Mouse (Mus musculus): ENCODE measurements around the gene Apon.
"Not testable (repeated sequence)": the region's sequence is repeated elsewhere in the genome, so short reads cannot be mapped to it uniquely, and the experiment has no call there.

Apon gene

GRCm38 (mm10) chr10:128275374-128275773, 21.5 kb downstream of the Apon start:
- DNase-seq (ENCODE audit: low spot score): not testable (repeated sequence)

- DNase-seq (ENCODE audit: low spot score): no peak
Observed at GRCm38 (mm10) chr10:128278158-128278557, 24.3 kb downstream of the Apon start.

GRCm38 (mm10) chr10:128280943-128281342, 27.0 kb downstream of the Apon start:
- DNase-seq (ENCODE audit: low spot score): no peak

- DNase-seq (ENCODE audit: low spot score): no peak
Observed at GRCm38 (mm10) chr10:128281682-128282081, 27.8 kb downstream of the Apon start.

- no peak for DNase-seq (ENCODE audit: low spot score)
Observed at GRCm38 (mm10) chr10:128282886-128283450, 29.1 kb downstream of the Apon start.

GRCm38 (mm10) chr10:128283604-128284579, 30.0 kb downstream of the Apon start:
- no peak for DNase-seq (ENCODE audit: low spot score)

- not testable (repeated sequence) for DNase-seq (ENCODE audit: low spot score)
Observed at GRCm38 (mm10) chr10:128290594-128290993, 36.7 kb downstream of the Apon start.

- no peak for DNase-seq (ENCODE audit: low spot score)
Observed at GRCm38 (mm10) chr10:128296370-128297090, 42.6 kb downstream of the Apon start.

GRCm38 (mm10) chr10:128297221-128297620, 43.3 kb downstream of the Apon start:
- no peak for DNase-seq (ENCODE audit: low spot score)

GRCm38 (mm10) chr10:128297622-128298021, 43.7 kb downstream of the Apon start:
- DNase-seq (ENCODE audit: low spot score): no peak

GRCm38 (mm10) chr10:128298243-128298642, 44.3 kb downstream of the Apon start:
- DNase-seq (ENCODE audit: low spot score): no peak

GRCm38 (mm10) chr10:128298702-128299171, 44.8 kb downstream of the Apon start, which contains the start of gene Il23a:
Il23a (minus strand) TSS chr10:128298752.
- no peak for DNase-seq (ENCODE audit: low spot score)

- DNase-seq (ENCODE audit: low spot score): no peak
Observed at GRCm38 (mm10) chr10:128302357-128302756, 48.5 kb downstream of the Apon start.

- DNase-seq (ENCODE audit: low spot score): no peak
Observed at GRCm38 (mm10) chr10:128302785-128303125, 48.9 kb downstream of the Apon start.

- peak; percentile 98 for DNase-seq (ENCODE audit: low spot score)
Observed at GRCm38 (mm10) chr10:128303126-128304021, 49.5 kb downstream of the Apon start, which contains the start of gene Pan2. Pan2 (plus strand) TSS chr10:128303335.
